In the genomic region with DNA sequence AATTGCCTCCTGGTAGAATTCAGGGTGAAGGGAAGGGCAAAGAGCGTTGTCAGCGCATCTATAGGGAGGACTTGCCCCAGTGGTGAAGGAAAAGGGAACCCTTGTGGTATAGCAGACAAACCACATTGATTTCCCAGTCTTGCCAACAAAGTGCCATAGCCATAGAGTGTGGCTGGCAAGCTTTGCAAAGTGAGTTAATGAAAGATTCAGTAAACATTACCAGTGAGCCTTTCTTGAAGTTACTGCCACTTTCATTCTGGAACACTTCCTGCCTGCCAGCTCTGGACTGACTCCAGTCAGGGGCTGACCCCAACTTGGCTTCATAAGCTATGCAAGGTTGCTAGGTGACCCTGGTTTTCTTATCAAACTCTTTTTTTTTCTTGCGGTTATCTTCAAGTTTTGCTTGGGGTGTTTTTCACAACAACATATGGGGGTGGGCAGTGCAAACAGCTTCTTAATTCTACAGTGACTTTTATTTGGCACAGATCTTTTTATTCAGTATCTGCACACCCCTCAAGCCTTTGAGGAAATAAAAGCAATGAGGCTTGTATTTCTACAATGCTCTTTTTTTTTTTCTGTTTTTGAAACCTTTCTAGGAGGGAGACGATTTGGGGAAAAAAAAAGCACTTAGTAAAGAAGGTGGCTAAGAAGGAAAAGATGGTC, we compare ENCODE assay signal across 18 mouse cellular contexts. TPM values are rescaled to one million over a fixed set of nuclear protein-coding genes. Genes with fewer than 3 reads are reported as not detected.
DNase-seq lines count a peak whose midpoint lies in the region; ATAC-seq and TF ChIP-seq lines count a peak whose summit lies in the region.
"Had no signal": no experiment of that assay in that cellular context is flagged by ENCODE, and none has a peak within 500 bp of the region (broad histone marks: within the 10 kb centered on the region; RNA-seq: fewer than 3 reads in every experiment).

No protein-coding gene starts in this region.

- no peak for ATAC-seq in heart, embryonic 13.5 days (ENCODE audit: extremely low read depth, insufficient number of reproducible peaks, low FRiP score, low TSS enrichment)
- no peak for ATAC-seq in liver, postnatal 0 days
- ATAC-seq: activated CD4-positive, CD25-positive, alpha-beta regulatory T cell, adult 4 months; inflammation-experienced regulatory T-cells, adult 6 months had no signal

- H3K9me3 ChIP-seq in heart, embryonic 13.5 days, result no peaks in the 10 kb centered on the region
- no peaks in the 10 kb centered on the region for H3K9me3 ChIP-seq in liver, postnatal 0 days (ENCODE audit: low read length)

- no peak for DNase-seq in heart, postnatal 25 days (ENCODE audit: low spot score)
- peak; percentile 10 for DNase-seq in liver, adult 2 months (ENCODE audit: extremely low read depth, low read depth, low spot score)
- no peak for DNase-seq in liver, postnatal 0 days
- peak; percentile 19 for DNase-seq in ovary, postnatal 36 days (ENCODE audit: low spot score)
- DNase-seq in ovary, postnatal 10 days (ENCODE audit: low spot score), result no peak
- DNase-seq in urinary bladder, postnatal 4 days (ENCODE audit: low spot score in 2 of 2), result no peak
- DNase-seq in spleen, adult 12 weeks (ENCODE audit: low spot score), result no peak
- DNase-seq: cerebellum, adult 11-12 months; liver; right cerebral cortex, postnatal 14 days had no signal

- TF ChIP-seq POLR2A in liver, adult 2 months (IDR thresholded peaks at IDR 0.05; ENCODE audit: extremely low read depth, insufficient read depth, low read length), result no peak

- H3K4me2 ChIP-seq in heart, embryonic 13.5 days, result no peak overlapping the region
- H3K4me2 ChIP-seq in liver, postnatal 0 days (ENCODE audit: low read depth, low read length), result no peak overlapping the region

- peaks cover 28% of the 10 kb centered on the region for H3K4me1 ChIP-seq in heart, embryonic 13.5 days
- H3K4me1 ChIP-seq in liver, adult 2 months (ENCODE audit: control insufficient read depth, insufficient read depth, low read length), result no peaks in the 10 kb centered on the region; the same call in 1 of the 2 replicates
- no peaks in the 10 kb centered on the region for H3K4me1 ChIP-seq in liver, postnatal 0 days (ENCODE audit: insufficient read depth)

- no peaks in the 10 kb centered on the region for H3K79me2 ChIP-seq in liver, adult 2 months (ENCODE audit: control insufficient read depth, insufficient read depth, low read length)

- TF ChIP-seq EP300 in liver, postnatal 0 days (IDR thresholded peaks at IDR 0.05; ENCODE audit: low read depth), result no peak

- WGBS in heart, embryonic 13.5 days, result 55% methylated on average over 4 of the region's 4 CpGs
- WGBS in liver, adult 2 months, result 69% methylated on average over 4 of the region's 4 CpGs
- WGBS in liver, postnatal 0 days (ENCODE audit: insufficient replicate concordance), result 55% methylated on average over 4 of the region's 4 CpGs

- H3K9ac ChIP-seq in heart, embryonic 13.5 days, result no peak overlapping the region
- H3K9ac ChIP-seq in liver, adult 2 months (ENCODE audit: low read depth, low read length), result no peak overlapping the region
- no peak overlapping the region for H3K9ac ChIP-seq in liver, postnatal 0 days (replicated peaks)

- no peaks in the 10 kb centered on the region for H3K36me3 ChIP-seq in heart, embryonic 13.5 days
- no peaks in the 10 kb centered on the region for H3K36me3 ChIP-seq in liver, adult 2 months (ENCODE audit: control insufficient read depth, insufficient read depth, low read length)
- H3K36me3 ChIP-seq in liver, postnatal 0 days (replicated peaks; ENCODE audit: insufficient read depth, low read length), result no peaks in the 10 kb centered on the region

- TF ChIP-seq CTCF in liver, adult 2 months (IDR thresholded peaks at IDR 0.05; ENCODE audit: low read depth, low read length), result no peak
- no peak for TF ChIP-seq CTCF in liver, postnatal 0 days (IDR thresholded peaks at IDR 0.05; ENCODE audit: low read depth)

- H3K27me3 ChIP-seq in heart, embryonic 13.5 days (replicated peaks), result no peaks in the 10 kb centered on the region
- H3K27me3 ChIP-seq in liver, adult 2 months (ENCODE audit: control insufficient read depth, insufficient read depth, low read length), result no peaks in the 10 kb centered on the region
- no peaks in the 10 kb centered on the region for H3K27me3 ChIP-seq in liver, postnatal 0 days (ENCODE audit: insufficient read depth, low read length)

- no peak overlapping the region for H3K4me3 ChIP-seq in heart, embryonic 13.5 days
- no peak overlapping the region for H3K4me3 ChIP-seq in liver, adult 2 months (ENCODE audit: insufficient read depth, low read depth, low read length)
- no peak overlapping the region for H3K4me3 ChIP-seq in liver, postnatal 0 days (ENCODE audit: low read depth, low read length)
- H3K4me3 ChIP-seq: erythroblast, embryonic 14.5 days; layer of hippocampus, adult 2 months had no signal

- intact Hi-C loops in heart, postnatal 25 days (cut with DNase I), result no loop called here

- H3K27ac ChIP-seq in heart, embryonic 13.5 days (replicated peaks), result peak overlapping the region; percentile 28
- no peak overlapping the region for H3K27ac ChIP-seq in liver, adult 2 months (replicated peaks; ENCODE audit: insufficient read depth, low read depth, low read length)
- H3K27ac ChIP-seq in liver, postnatal 0 days (ENCODE audit: low read depth), result no peak overlapping the region
- H3K27ac ChIP-seq: layer of hippocampus, adult 2 months had no signal

RNA-seq across cellular contexts. Expression of gene Dcx, which starts 51.2 kb away (rescaled TPM):
- 0.84 and 0.99 TPM in 2 replicates for polyA plus RNA-seq in heart, embryonic 13.5 days (2015; fragmentation: Nextera tagmentation; extraction: Ambion mirVana)
- not detected for total RNA-seq in heart, postnatal 25 days (2021)
- 0.07 and 0.09 TPM in 2 replicates for total RNA-seq in liver, adult 2 months (2014; rRNA removed)
- polyA plus RNA-seq in liver, adult 2 months (2012; rRNA removed), result 0.02 TPM in 1 of 2 replicates, not detected in the other
- polyA plus RNA-seq in liver, postnatal 0 days (2015; fragmentation: Nextera tagmentation; extraction: Ambion mirVana), result 0.07 and 0.13 TPM in 2 replicates
- total RNA-seq: gastrocnemius, adult 18-20 months; megakaryocyte-erythroid progenitor cell, adult 5-6 weeks had no signal
- polyA plus RNA-seq: activated CD4-positive, CD25-positive, alpha-beta regulatory T cell, adult 4 months; C2C12; erythroblast, embryonic 14.5 days; inflammation-experienced regulatory T-cells, adult 6 months had no signal

RNA-seq across cellular contexts. Expression of gene Capn6, which starts 54.7 kb away (rescaled TPM):
- 152 and 159 TPM in 2 replicates for polyA plus RNA-seq in heart, embryonic 13.5 days (2015; fragmentation: Nextera tagmentation; extraction: Ambion mirVana)
- total RNA-seq in heart, postnatal 25 days (2021), result 1 to 10 TPM in 1 of 2 experiments, under 1 TPM in 1; 0.83 to 1.6 TPM
- 0.65 and 0.94 TPM in 2 replicates for total RNA-seq in liver, adult 2 months (2014; rRNA removed)
- 0.36 and 0.38 TPM in 2 replicates for polyA plus RNA-seq in liver, adult 2 months (2012; rRNA removed)
- polyA plus RNA-seq in liver, postnatal 0 days (2015; fragmentation: Nextera tagmentation; extraction: Ambion mirVana), result 10.0 and 10.7 TPM in 2 replicates
- total RNA-seq: megakaryocyte-erythroid progenitor cell, adult 5-6 weeks had no signal
- polyA plus RNA-seq: activated CD4-positive, CD25-positive, alpha-beta regulatory T cell, adult 4 months; erythroblast, embryonic 14.5 days; inflammation-experienced regulatory T-cells, adult 6 months had no signal

Comparison
In these comparisons a context has a peak if more than half of its experiments do, and no peak if none do; other contexts are left out.
1. DNase-seq: peak in liver, adult 2 months (single experiment) and ovary, postnatal 36 days (single experiment); none in heart, postnatal 25 days (single experiment), liver, postnatal 0 days (single experiment), ovary, postnatal 10 days (single experiment), urinary bladder, postnatal 4 days (0 of 2) and spleen, adult 12 weeks (single experiment).
2. RNA of gene Capn6, which starts 54.7 kb away (polyA plus RNA-seq): 152 to 159 TPM in heart, embryonic 13.5 days; 10.0 to 10.7 TPM in liver, postnatal 0 days and 0.36 to 0.38 TPM in liver, adult 2 months; every median in the first group is over 10 times any median in the second.